Mouse (Mus musculus) 416B (cell line): ENCODE data around the gene Sgf29.
A peak's percentile ranks its signal among the peaks of the same experiment; 100 is the strongest.

ENCODE experiments used
- DNase-seq: peaks from one replicate; pipeline ENCODE4 v3.0.0; 2011; ENCODE audit warnings: low read depth

The Sgf29 gene

GRCm38 (mm10) chr7:126707442-126708174, 58.5 kb downstream of the Sgf29 start, which contains the start of gene Coro1a:
Coro1a (minus strand) TSS chr7:126707787.
- DNase-seq = no peak

- DNase-seq = no peak
These were observed 59.3 kb downstream of the Sgf29 start for GRCm38 (mm10) chr7:126708175-126708952.

- no peak for DNase-seq
These were observed 61.2 kb downstream of the Sgf29 start for GRCm38 (mm10) chr7:126710266-126710665.

- no peak for DNase-seq
These were observed 62.8 kb downstream of the Sgf29 start for GRCm38 (mm10) chr7:126711910-126712309.

- DNase-seq = no peak
These were observed 66.6 kb downstream of the Sgf29 start for GRCm38 (mm10) chr7:126715679-126716078.

- DNase-seq = no peak
These were observed 68.5 kb downstream of the Sgf29 start for GRCm38 (mm10) chr7:126717566-126717965.

- DNase-seq = peak; percentile 70
These were observed 69.8 kb downstream of the Sgf29 start for GRCm38 (mm10) chr7:126718787-126719337.

GRCm38 (mm10) chr7:126721635-126722034, 72.5 kb downstream of the Sgf29 start:
- DNase-seq = peak; percentile 38
